Mouse (Mus musculus): Measurements from ENCODE around the gene Agbl4. TPM values are rescaled to one million over a fixed set of nuclear protein-coding genes. Genes with fewer than 3 reads are reported as not detected.
A peak's percentile ranks its signal among the peaks of the same experiment; 100 is the strongest.

Gene Agbl4
- polyA plus RNA-seq, 1 experiment = not detected

DNA sequence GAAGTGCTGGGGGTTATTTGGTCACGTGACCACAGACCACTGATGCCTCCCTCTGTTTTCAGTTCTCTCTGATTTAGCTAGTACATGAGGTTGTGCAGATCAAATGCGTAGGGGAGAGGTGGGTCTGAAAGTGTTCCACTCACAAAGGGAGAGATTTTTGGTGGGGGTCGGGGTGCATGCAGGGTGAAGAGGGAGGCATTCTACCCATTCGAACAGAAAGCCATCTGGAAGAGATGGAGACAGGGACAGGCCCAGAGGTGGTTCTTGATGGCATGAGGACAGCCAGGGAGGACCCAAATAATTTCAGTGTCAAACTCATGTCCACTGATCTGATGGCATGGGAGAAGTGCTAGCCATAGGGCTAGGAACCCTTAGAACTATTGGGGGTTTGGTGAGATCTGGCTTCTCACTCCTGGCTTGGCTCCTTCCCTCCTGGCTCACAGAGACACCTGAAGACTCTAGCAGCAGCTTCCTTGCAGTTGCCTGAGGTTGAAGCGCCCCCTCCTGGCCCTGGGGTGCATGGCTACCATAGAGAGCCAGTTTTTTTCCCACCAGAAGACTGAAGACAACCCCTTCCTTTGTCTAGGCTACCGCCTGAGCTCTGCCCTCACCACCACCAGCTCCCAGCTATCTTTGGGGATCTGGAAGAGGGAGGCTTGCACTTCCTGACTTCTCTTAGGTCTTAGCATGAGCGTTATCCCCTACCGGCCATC, 1228.8 kb downstream of the Agbl4 start:
- H3K36me3 ChIP-seq (ENCODE audit: control insufficient read depth, insufficient read depth) = no peaks in the 10 kb centered on the region
- no peak overlapping the region for H3ac ChIP-seq (ENCODE audit: control insufficient read depth, insufficient read length, low read depth)
- no peaks in the 10 kb centered on the region for H3K79me3 ChIP-seq (ENCODE audit: low read depth)
- no peaks in the 10 kb centered on the region for H3K79me2 ChIP-seq (ENCODE audit: control insufficient read depth, insufficient read depth)
- H3K4me3 ChIP-seq (ENCODE audit: insufficient read depth, poor library complexity, severe bottlenecking) = no peak overlapping the region
- no peaks in the 10 kb centered on the region for H3K27me3 ChIP-seq (ENCODE audit: control insufficient read depth, insufficient read depth, insufficient read length)
- no peak for TF ChIP-seq MYOG (IDR thresholded peaks at IDR 0.05; ENCODE audit: control insufficient read depth, extremely low read depth, insufficient read length)
- TF ChIP-seq CTCF (IDR thresholded peaks at IDR 0.05; ENCODE audit: control insufficient read depth, insufficient read depth, insufficient read length) = peak; percentile 5
- no peak for TF ChIP-seq MYOD1 (IDR thresholded peaks at IDR 0.05; ENCODE audit: control insufficient read depth, insufficient read length, low read depth)
- no peak for TF ChIP-seq USF1 (IDR thresholded peaks at IDR 0.05; ENCODE audit: low read depth)
- TF ChIP-seq FOSL1 (IDR thresholded peaks at IDR 0.05; ENCODE audit: insufficient read depth, low read length, poor library complexity, severe bottlenecking) = no peak
- no peak for TF ChIP-seq CEBPB (IDR thresholded peaks at IDR 0.05; ENCODE audit: low read depth)
- no peak for TF ChIP-seq MAX (IDR thresholded peaks at IDR 0.05)

DNA sequence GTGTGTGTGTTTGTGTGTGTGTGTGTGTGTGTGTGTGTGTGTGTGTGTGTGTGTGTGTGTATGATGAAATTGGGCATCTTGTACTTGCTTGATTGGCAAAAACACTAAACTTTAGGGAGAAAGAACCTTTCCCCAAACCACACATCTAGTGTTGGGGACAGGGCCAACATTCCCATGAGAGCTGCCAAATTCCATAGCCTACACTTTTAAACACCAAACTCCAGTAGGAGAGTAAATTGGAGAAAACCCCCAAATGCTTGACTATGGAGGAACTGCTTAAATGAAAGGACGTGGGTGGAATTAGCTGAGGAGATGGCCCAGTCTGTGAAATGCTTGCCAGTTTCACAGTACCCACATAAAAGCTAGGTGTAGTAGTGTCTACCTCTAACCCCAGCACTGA, 1235.2 kb downstream of the Agbl4 start:
- no peak for TF ChIP-seq CEBPB (IDR thresholded peaks at IDR 0.05; ENCODE audit: low read depth)
- H3K36me3 ChIP-seq (ENCODE audit: control insufficient read depth, insufficient read depth) = no peaks in the 10 kb centered on the region
- no peaks in the 10 kb centered on the region for H3K27me3 ChIP-seq (ENCODE audit: control insufficient read depth, insufficient read depth, insufficient read length)

DNA sequence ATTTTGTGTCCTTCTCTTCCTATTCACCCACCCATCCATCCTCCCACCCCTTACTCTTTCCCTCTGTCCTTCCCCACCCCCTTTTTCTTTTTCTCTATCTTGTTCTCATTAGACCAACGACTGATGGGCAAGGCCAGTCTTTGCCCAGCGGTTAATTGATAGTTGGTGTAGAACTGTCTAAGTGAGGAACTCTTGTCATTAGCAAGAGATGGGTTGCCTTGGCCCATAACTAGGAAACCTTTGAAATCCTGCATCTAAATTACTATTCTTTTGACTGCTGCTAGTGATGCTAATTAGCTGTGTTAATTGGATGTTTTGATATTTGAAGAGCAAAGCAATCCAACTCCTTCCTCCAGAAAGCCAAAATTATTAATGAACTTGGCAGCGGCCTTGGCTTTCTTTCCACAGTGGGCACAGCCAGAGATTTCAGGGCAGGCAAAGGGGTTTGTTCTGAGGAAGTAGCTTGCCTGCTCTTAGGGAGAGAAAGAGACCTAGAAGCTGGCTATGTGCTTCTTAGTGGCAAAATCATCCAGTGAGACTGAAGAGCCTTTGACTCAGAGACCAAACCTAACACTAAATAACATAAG, 1238.2 kb downstream of the Agbl4 start:
- Histone ChIP-seq H3K79me2 (ENCODE audit: control insufficient read depth, insufficient read depth) (no peaks in the 10 kb centered on the region), H3ac (ENCODE audit: control insufficient read depth, insufficient read length, low read depth) (no peak overlapping the region), H3K36me3 (ENCODE audit: control insufficient read depth, insufficient read depth) (no peaks in the 10 kb centered on the region), H3K4me3 (ENCODE audit: insufficient read depth, poor library complexity, severe bottlenecking) (no peak overlapping the region), H3K79me3 (ENCODE audit: low read depth) (no peaks in the 10 kb centered on the region), H3K27me3 (ENCODE audit: control insufficient read depth, insufficient read depth, insufficient read length) (no peaks in the 10 kb centered on the region)
- TF ChIP-seq MAX (IDR thresholded peaks at IDR 0.05) = no peak
- TF ChIP-seq CTCF (IDR thresholded peaks at IDR 0.05; ENCODE audit: control insufficient read depth, insufficient read depth, insufficient read length) = no peak
- no peak for TF ChIP-seq CEBPB (IDR thresholded peaks at IDR 0.05; ENCODE audit: low read depth)
- no peak for TF ChIP-seq FOSL1 (IDR thresholded peaks at IDR 0.05; ENCODE audit: insufficient read depth, low read length, poor library complexity, severe bottlenecking)
- no peak for TF ChIP-seq MYOG (IDR thresholded peaks at IDR 0.05; ENCODE audit: control insufficient read depth, extremely low read depth, insufficient read length)
- no peak for TF ChIP-seq USF1 (IDR thresholded peaks at IDR 0.05; ENCODE audit: low read depth)
- no peak for TF ChIP-seq MYOD1 (IDR thresholded peaks at IDR 0.05; ENCODE audit: control insufficient read depth, insufficient read length, low read depth)

More for the DNA sequence above, 1235.2 kb downstream of the Agbl4 start:
- Histone ChIP-seq H3ac (ENCODE audit: control insufficient read depth, insufficient read length, low read depth) (no peak overlapping the region), H3K79me2 (ENCODE audit: control insufficient read depth, insufficient read depth) (no peaks in the 10 kb centered on the region), H3K79me3 (ENCODE audit: low read depth) (no peaks in the 10 kb centered on the region), H3K4me3 (ENCODE audit: insufficient read depth, poor library complexity, severe bottlenecking) (no peak overlapping the region)

DNA sequence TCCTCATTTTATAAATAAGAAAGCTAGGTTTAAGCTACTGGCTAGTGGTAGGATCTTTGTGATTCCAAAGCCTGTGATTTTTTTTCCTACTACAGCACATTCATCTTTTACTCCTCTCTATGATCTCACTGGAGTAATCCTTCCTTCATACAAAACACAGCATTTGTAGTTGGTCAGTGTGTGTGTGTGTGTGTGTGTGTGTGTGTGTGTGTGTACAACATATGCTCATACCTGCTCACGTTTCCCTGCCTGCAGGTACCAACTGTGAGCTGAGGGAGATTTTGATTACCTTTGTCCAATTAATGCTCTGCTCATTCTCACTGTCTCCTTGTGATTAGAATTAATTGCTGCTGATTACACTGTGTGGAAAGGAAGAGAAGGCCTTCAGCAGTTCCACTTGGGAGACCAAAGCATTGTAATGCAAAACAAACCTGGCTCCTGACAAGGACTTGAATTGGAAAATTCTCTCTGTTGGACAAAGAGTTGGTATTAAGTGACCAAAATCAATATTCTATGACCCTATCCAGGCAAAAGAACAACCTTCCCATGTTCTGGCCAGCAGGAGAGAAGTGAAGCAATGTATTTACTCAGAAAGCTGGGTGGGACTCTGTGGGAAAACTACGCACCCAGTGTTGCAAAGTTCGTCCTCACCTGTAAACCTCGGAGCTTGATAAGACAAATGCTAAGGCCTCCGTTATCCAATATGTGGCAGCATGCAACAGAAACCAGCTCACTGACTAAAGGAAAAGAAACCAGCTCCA, 1241.7 kb downstream of the Agbl4 start:
- no peak for TF ChIP-seq FOSL1 (IDR thresholded peaks at IDR 0.05; ENCODE audit: insufficient read depth, low read length, poor library complexity, severe bottlenecking)

DNA sequence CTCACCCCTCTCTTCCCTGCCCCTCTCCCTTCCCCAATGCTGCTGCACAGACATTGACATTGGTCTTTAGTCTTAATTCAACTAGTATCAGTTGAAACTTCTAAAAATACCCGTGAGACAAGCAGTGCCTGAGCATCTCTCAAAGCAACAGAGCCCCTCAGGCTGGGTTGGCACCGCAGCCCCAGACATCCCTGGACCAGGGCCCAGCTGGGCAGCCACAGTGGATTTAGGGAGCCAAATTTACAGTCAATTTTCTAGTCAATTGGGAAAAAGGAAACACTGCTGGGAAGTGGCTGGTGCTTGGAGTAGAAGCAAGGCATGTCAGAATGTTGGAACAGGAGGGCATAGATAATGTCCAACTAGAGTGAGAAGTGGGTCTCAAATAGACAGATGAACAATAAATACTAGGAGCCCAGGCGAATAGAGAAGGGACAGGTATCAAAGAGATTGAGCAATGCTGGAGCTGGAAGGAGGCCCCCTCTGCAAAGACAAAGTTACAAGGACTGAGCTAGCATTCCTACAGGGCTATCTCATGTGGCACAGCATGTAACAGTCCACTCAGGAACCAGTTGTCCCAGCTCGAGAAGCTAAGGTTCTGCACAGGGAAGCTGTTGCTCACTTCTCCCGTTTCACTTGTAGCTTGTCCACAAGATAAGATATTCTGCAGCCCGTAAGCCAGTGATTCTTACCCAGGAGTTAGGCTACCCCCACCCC, 1247.8 kb downstream of the Agbl4 start:
- Histone ChIP-seq H3K79me2 (ENCODE audit: control insufficient read depth, insufficient read depth) (no peaks in the 10 kb centered on the region), H3K36me3 (ENCODE audit: control insufficient read depth, insufficient read depth) (no peaks in the 10 kb centered on the region), H3K79me3 (ENCODE audit: low read depth) (no peaks in the 10 kb centered on the region), H3K27me3 (ENCODE audit: control insufficient read depth, insufficient read depth, insufficient read length) (no peaks in the 10 kb centered on the region), H3K4me3 (ENCODE audit: insufficient read depth, poor library complexity, severe bottlenecking) (no peak overlapping the region), H3ac (ENCODE audit: control insufficient read depth, insufficient read length, low read depth) (no peak overlapping the region)
- no peak for TF ChIP-seq MAX (IDR thresholded peaks at IDR 0.05)
- no peak for TF ChIP-seq CTCF (IDR thresholded peaks at IDR 0.05; ENCODE audit: control insufficient read depth, insufficient read depth, insufficient read length)
- TF ChIP-seq USF1 (IDR thresholded peaks at IDR 0.05; ENCODE audit: low read depth) = no peak

More for the DNA sequence above, 1241.7 kb downstream of the Agbl4 start:
- Histone ChIP-seq H3ac (ENCODE audit: control insufficient read depth, insufficient read length, low read depth) (no peak overlapping the region), H3K79me3 (ENCODE audit: low read depth) (no peaks in the 10 kb centered on the region), H3K27me3 (ENCODE audit: control insufficient read depth, insufficient read depth, insufficient read length) (no peaks in the 10 kb centered on the region), H3K4me3 (ENCODE audit: insufficient read depth, poor library complexity, severe bottlenecking) (no peak overlapping the region), H3K79me2 (ENCODE audit: control insufficient read depth, insufficient read depth) (no peaks in the 10 kb centered on the region), H3K36me3 (ENCODE audit: control insufficient read depth, insufficient read depth) (no peaks in the 10 kb centered on the region)

DNA sequence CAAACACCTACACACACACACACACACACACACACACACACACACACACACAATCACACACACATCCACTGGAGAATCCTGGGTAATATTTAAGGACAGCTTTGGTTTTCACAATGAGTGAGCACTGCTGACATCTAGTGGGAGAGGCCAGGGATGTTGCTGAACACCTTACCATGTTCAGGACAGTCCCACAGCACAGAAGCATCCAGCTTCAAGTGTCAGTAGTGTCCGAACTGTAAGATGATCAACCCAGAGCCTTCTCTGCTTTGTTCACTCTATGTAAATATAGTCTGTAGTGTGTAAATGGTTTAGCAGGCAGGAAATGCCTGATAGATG, 1248.3 kb downstream of the Agbl4 start:
- no peaks in the 10 kb centered on the region for H3K79me3 ChIP-seq (ENCODE audit: low read depth)
- no peak overlapping the region for H3ac ChIP-seq (ENCODE audit: control insufficient read depth, insufficient read length, low read depth)
- TF ChIP-seq MYOG (IDR thresholded peaks at IDR 0.05; ENCODE audit: control insufficient read depth, extremely low read depth, insufficient read length) (no peak), CTCF (IDR thresholded peaks at IDR 0.05; ENCODE audit: control insufficient read depth, insufficient read depth, insufficient read length) (no peak), MYOD1 (IDR thresholded peaks at IDR 0.05; ENCODE audit: control insufficient read depth, insufficient read length, low read depth) (no peak), FOSL1 (IDR thresholded peaks at IDR 0.05; ENCODE audit: insufficient read depth, low read length, poor library complexity, severe bottlenecking) (no peak), USF1 (IDR thresholded peaks at IDR 0.05; ENCODE audit: low read depth) (no peak), MAX (IDR thresholded peaks at IDR 0.05) (no peak), CEBPB (IDR thresholded peaks at IDR 0.05; ENCODE audit: low read depth) (no peak)
- no peaks in the 10 kb centered on the region for H3K79me2 ChIP-seq (ENCODE audit: control insufficient read depth, insufficient read depth)
- H3K27me3 ChIP-seq (ENCODE audit: control insufficient read depth, insufficient read depth, insufficient read length) = no peaks in the 10 kb centered on the region
- no peaks in the 10 kb centered on the region for H3K36me3 ChIP-seq (ENCODE audit: control insufficient read depth, insufficient read depth)
- H3K4me3 ChIP-seq (ENCODE audit: insufficient read depth, poor library complexity, severe bottlenecking) = no peak overlapping the region

All from C2C12 (cell line).